Mouse (Mus musculus) MEL (cell line): ENCODE data around the gene Kat7. TPM values are rescaled to one million over a fixed set of nuclear protein-coding genes. Genes with fewer than 3 reads are reported as not detected.
A peak's percentile ranks its signal among the peaks of the same experiment; 100 is the strongest.

Source experiments
- DNase-seq: peaks from one replicate; pipeline ENCODE4 v3.0.0; 2011; ENCODE audit warnings: low read depth, low spot score
- H3K27ac ChIP-seq: 2 replicates; pipeline ENCODE4 v1.5.1; 2012; ENCODE audit warnings: low read depth, mild to moderate bottlenecking, control low read depth, low read length, moderate library complexity; ENCODE audit not compliant: control insufficient read depth
- H3K27me3 ChIP-seq, 2 experiments: fragments of 150-350 bp in 1 of 2; sonication (generic) in 1 of 2; 2 replicates each; pipeline ENCODE4 v1.6.1; 2012; ENCODE audit warnings: low read length in 2 of 2, mild to moderate bottlenecking in 2 of 2, improper control_type of control experiment in 1 of 2, moderate library complexity in 1 of 2; ENCODE audit not compliant: insufficient read depth in 2 of 2, control insufficient read depth in 1 of 2
- H3K36me3 ChIP-seq, 2 experiments: 2 replicates each; pipeline ENCODE4 v1.6.1; 2012 to 2014; ENCODE audit warnings: low read length in 2 of 2, improper control_type of control experiment in 1 of 2, inconsistent platforms in 1 of 2, mild to moderate bottlenecking in 1 of 2; ENCODE audit not compliant: insufficient read depth in 2 of 2, control insufficient read depth in 1 of 2
- H3K4me1 ChIP-seq, 2 experiments: fragments of 150-350 bp in 1 of 2; sonication (generic) in 1 of 2; 2 replicates each; pipeline ENCODE4 v1.6.1; 2012; ENCODE audit warnings: low read length in 2 of 2, improper control_type of control experiment in 1 of 2, mild to moderate bottlenecking in 1 of 2; ENCODE audit not compliant: insufficient read depth in 2 of 2, control insufficient read depth in 1 of 2
- H3K4me3 ChIP-seq, 2 experiments: fragments of 150-350 bp in 1 of 2; sonication (generic) in 1 of 2; 2 replicates each; pipeline ENCODE4 v1.5.1; 2012; ENCODE audit warnings: low read depth in 2 of 2, low read length in 2 of 2, mild to moderate bottlenecking in 2 of 2, moderate library complexity in 2 of 2, control low read depth in 1 of 2, improper control_type of control experiment in 1 of 2; ENCODE audit not compliant: control insufficient read depth in 1 of 2, insufficient read depth in 1 of 2
- H3K79me2 ChIP-seq: 2 replicates; pipeline ENCODE4 v1.6.1; 2012; ENCODE audit warnings: mild to moderate bottlenecking, low read length, moderate library complexity; ENCODE audit not compliant: control insufficient read depth, poor library complexity, insufficient read depth
- H3K9ac ChIP-seq: 2 replicates; pipeline ENCODE4 v1.6.1; 2012; ENCODE audit warnings: low read depth, mild to moderate bottlenecking, control low read depth, low read length, moderate library complexity; ENCODE audit not compliant: control insufficient read depth, poor library complexity, severe bottlenecking
- H3K9me3 ChIP-seq: fragments of 150-350 bp; sonication (generic); replicated peaks from 2 replicates; pipeline ENCODE4 v1.6.1; 2012; ENCODE audit warnings: mild to moderate bottlenecking, low read length, improper control_type of control experiment, moderate library complexity; ENCODE audit not compliant: insufficient read depth
- BHLHE40 ChIP-seq: IDR thresholded peaks from 2 replicates; pipeline ENCODE4 v1.6.1; 2012; ENCODE audit warnings: low read depth, mild to moderate bottlenecking, inconsistent platforms, low read length, improper control_type of control experiment, borderline replicate concordance
- CHD1 ChIP-seq: IDR thresholded peaks from 2 replicates; pipeline ENCODE4 v1.6.1; 2012; ENCODE audit warnings: low read depth, mild to moderate bottlenecking, inconsistent platforms, low read length, improper control_type of control experiment
- CHD2 ChIP-seq: IDR thresholded peaks from 2 replicates; pipeline ENCODE4 v1.6.1; 2011; ENCODE audit warnings: low read length, improper control_type of control experiment
- ELF1 ChIP-seq: IDR thresholded peaks from 2 replicates; pipeline ENCODE4 v1.6.1; 2014; ENCODE audit warnings: low read depth, mild to moderate bottlenecking, inconsistent platforms, low read length, improper control_type of control experiment, moderate library complexity
- EP300 ChIP-seq, 2 experiments: IDR thresholded peaks; 2 replicates each; pipeline ENCODE4 v1.6.1; 2011; ENCODE audit warnings: improper control_type of control experiment in 2 of 2, low read length in 2 of 2, low read depth in 1 of 2, mild to moderate bottlenecking in 1 of 2
- ETS1 ChIP-seq: IDR thresholded peaks from 2 replicates; pipeline ENCODE4 v1.6.1; 2012; ENCODE audit warnings: low read depth, mild to moderate bottlenecking, inconsistent platforms, low read length, improper control_type of control experiment, moderate library complexity
- GABPA ChIP-seq: IDR thresholded peaks from 2 replicates; pipeline ENCODE4 v1.6.1; 2012; ENCODE audit warnings: low read depth, mild to moderate bottlenecking, inconsistent platforms, low read length, improper control_type of control experiment, moderate library complexity
- GATA1 ChIP-seq: IDR thresholded peaks from 2 replicates; pipeline ENCODE4 v1.6.1; 2011; ENCODE audit warnings: low read depth, low read length, improper control_type of control experiment
- HCFC1 ChIP-seq: IDR thresholded peaks from 2 replicates; pipeline ENCODE4 v1.6.1; 2012; ENCODE audit warnings: low read depth, mild to moderate bottlenecking, inconsistent platforms, low read length, improper control_type of control experiment, moderate library complexity
- JUND ChIP-seq: IDR thresholded peaks from 2 replicates; pipeline ENCODE4 v1.6.1; 2011; ENCODE audit warnings: low read depth, mild to moderate bottlenecking, improper control_type of control experiment, low read length
- MAFK ChIP-seq: IDR thresholded peaks from 2 replicates; pipeline ENCODE4 v1.6.1; 2011; ENCODE audit warnings: low read depth, mild to moderate bottlenecking, low read length, improper control_type of control experiment, borderline replicate concordance
- MAX ChIP-seq: IDR thresholded peaks from 2 replicates; pipeline ENCODE4 v1.6.1; 2011; ENCODE audit warnings: low read length, improper control_type of control experiment
- MXI1 ChIP-seq: IDR thresholded peaks from 2 replicates; pipeline ENCODE4 v1.6.1; 2011; ENCODE audit warnings: mild to moderate bottlenecking, low read depth, low read length, improper control_type of control experiment
- MYB ChIP-seq: IDR thresholded peaks from 2 replicates; pipeline ENCODE4 v1.6.1; 2011; ENCODE audit warnings: mild to moderate bottlenecking, low read depth, low read length, improper control_type of control experiment
- NELFE ChIP-seq: IDR thresholded peaks from 2 replicates; pipeline ENCODE4 v1.6.1; 2011; ENCODE audit warnings: low read depth, low read length, improper control_type of control experiment
- NRF1 ChIP-seq: IDR thresholded peaks from 2 replicates; pipeline ENCODE4 v1.6.1; 2014; ENCODE audit warnings: low read depth, mild to moderate bottlenecking, inconsistent platforms, low read length, improper control_type of control experiment, moderate library complexity; ENCODE audit not compliant: poor library complexity, insufficient read depth, severe bottlenecking
- POLR2A ChIP-seq, 2 experiments: IDR thresholded peaks; 2 replicates each; pipeline ENCODE4 v1.6.1; 2011 to 2012; ENCODE audit warnings: low read length in 2 of 2, mild to moderate bottlenecking in 2 of 2, control low read depth in 1 of 2, improper control_type of control experiment in 1 of 2, low read depth in 1 of 2, moderate library complexity in 1 of 2; ENCODE audit not compliant: control insufficient read depth in 1 of 2, insufficient read depth in 1 of 2, poor library complexity in 1 of 2
- POLR2AphosphoS5 ChIP-seq: IDR thresholded peaks from 2 replicates; pipeline ENCODE4 v1.6.1; 2012; ENCODE audit warnings: low read depth, borderline replicate concordance, mild to moderate bottlenecking, inconsistent platforms, low read length, moderate library complexity, mixed read lengths
- RAD21 ChIP-seq: IDR thresholded peaks from 2 replicates; pipeline ENCODE4 v1.6.1; 2011; ENCODE audit warnings: mild to moderate bottlenecking, low read depth, low read length, improper control_type of control experiment
- RCOR1 ChIP-seq: IDR thresholded peaks from 2 replicates; pipeline ENCODE4 v1.6.1; 2012; ENCODE audit warnings: low read depth, mild to moderate bottlenecking, inconsistent platforms, low read length, improper control_type of control experiment
- SIN3A ChIP-seq: IDR thresholded peaks from 2 replicates; pipeline ENCODE4 v1.6.1; 2012; ENCODE audit warnings: low read length, improper control_type of control experiment, inconsistent platforms
- SMC3 ChIP-seq: IDR thresholded peaks from 2 replicates; pipeline ENCODE4 v1.6.1; 2011; ENCODE audit warnings: low read depth, low read length, improper control_type of control experiment
- TCF12 ChIP-seq: IDR thresholded peaks from 2 replicates; pipeline ENCODE4 v1.6.1; 2014; ENCODE audit warnings: low read depth, mild to moderate bottlenecking, inconsistent platforms, low read length, improper control_type of control experiment, moderate library complexity
- USF1 ChIP-seq: IDR thresholded peaks from 2 replicates; pipeline ENCODE4 v1.6.1; 2014; ENCODE audit warnings: low read depth, mild to moderate bottlenecking, inconsistent platforms, low read length, improper control_type of control experiment, moderate library complexity
- USF2 ChIP-seq, 2 experiments: IDR thresholded peaks; 2 replicates each; pipeline ENCODE4 v1.6.1; 2011 to 2012; ENCODE audit warnings: improper control_type of control experiment in 2 of 2, low read length in 2 of 2, borderline replicate concordance in 1 of 2, inconsistent platforms in 1 of 2, low read depth in 1 of 2, mild to moderate bottlenecking in 1 of 2; ENCODE audit not compliant: insufficient read depth in 1 of 2
- ZC3H11A ChIP-seq: IDR thresholded peaks from 2 replicates; pipeline ENCODE4 v1.6.1; 2012; ENCODE audit warnings: low read depth, mild to moderate bottlenecking, inconsistent platforms, low read length, improper control_type of control experiment
- ZKSCAN1 ChIP-seq: IDR thresholded peaks from 2 replicates; pipeline ENCODE4 v1.6.1; 2012; ENCODE audit warnings: low read depth, mild to moderate bottlenecking, inconsistent platforms, low read length, improper control_type of control experiment, moderate library complexity
- ZMIZ1 ChIP-seq: IDR thresholded peaks from 2 replicates; pipeline ENCODE4 v1.6.1; 2012; ENCODE audit warnings: low read depth, mild to moderate bottlenecking, inconsistent platforms, low read length, improper control_type of control experiment, moderate library complexity
- polyA plus RNA-seq, 2 experiments: library from polyadenylated mRNA; stranded (reverse) in 1 of 2; unstranded in 1 of 2; fragments of >175 nt in 1 of 2; fragments of >200 nt in 1 of 2; gene quantifications; 2 replicates each; pipeline versions ENCODE4 v1.2.1 to v1.2.4; 2012; ENCODE audit warnings: low replicate concordance in 2 of 2, low read depth in 1 of 2; ENCODE audit not compliant: insufficient read length in 2 of 2, insufficient read depth in 1 of 2, missing spikeins in 1 of 2
- total RNA-seq: library from RNA; depleted of rRNA; stranded (reverse); fragments of 300-350 nt; gene quantifications from 2 replicates; pipeline ENCODE4 v1.2.3, GENCODE M21; 2012

Kat7 gene
- total and polyA plus RNA-seq, 3 experiments: 81.4 to 100 (median 95.4) TPM

GRCm38 (mm10) chr11:95326243-95326642 lies 16.2 kb upstream of the Kat7 start:
- H3K4me1 ChIP-seq: peaks cover 2 to 5% of the 10 kb centered on the region in 2 experiments; a peak in 3 of 4 replicates

DNA sequence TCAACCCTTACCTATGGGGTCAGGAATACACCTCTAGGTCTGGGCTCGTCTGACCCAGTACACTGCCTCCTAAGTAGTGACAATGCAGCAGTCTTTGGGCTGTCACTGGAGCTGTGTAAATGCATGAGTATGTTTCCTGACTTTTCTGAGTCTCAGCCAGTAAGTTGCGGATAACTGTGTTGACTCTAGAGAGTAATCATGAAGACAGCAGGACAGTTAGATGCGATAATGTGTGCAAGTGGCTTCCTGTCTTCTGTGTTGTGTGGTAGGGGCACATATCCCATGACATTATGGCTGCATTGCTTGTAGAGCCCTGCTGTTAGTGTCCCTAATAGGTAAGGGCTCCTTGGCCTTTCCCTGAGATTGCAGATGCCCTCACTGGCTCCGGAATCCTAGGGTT lies 15.8 kb upstream of the Kat7 start:
- H3K36me3 ChIP-seq: no peaks in the 10 kb centered on the region
- peak; percentile 43 for DNase-seq
- no peak overlapping the region for H3K4me3 ChIP-seq
- H3K27me3 ChIP-seq: no peaks in the 10 kb centered on the region
- H3K9ac ChIP-seq: no peak overlapping the region
- no peak overlapping the region for H3K27ac ChIP-seq
- H3K79me2 ChIP-seq: no peaks in the 10 kb centered on the region
- H3K9me3 ChIP-seq: no peaks in the 10 kb centered on the region
- peaks cover 2 to 5% of the 10 kb centered on the region in 2 experiments; a peak in 3 of 4 replicates for H3K4me1 ChIP-seq
- TF ChIP-seq SIN3A (peak; percentile 34; the same call in 1 of the 2 replicates), NELFE (no peak), TCF12 (peak; percentile 53), CHD1 (no peak), POLR2A (IDR thresholded peaks at IDR 0.05; ENCODE audit: control insufficient read depth in 1 of 2, insufficient read depth in 1 of 2, low read depth in 1 of 2, low read length in 2 of 2, poor library complexity in 1 of 2) (no peak), ZC3H11A (no peak), JUND (no peak), USF2 (IDR thresholded peaks at IDR 0.05; ENCODE audit: borderline replicate concordance in 1 of 2, insufficient read depth in 1 of 2, low read depth in 1 of 2, low read length in 2 of 2) (no peak), ETS1 (peak; percentile 72), RAD21 (no peak), SMC3 (no peak), EP300 (IDR thresholded peaks at IDR 0.05; ENCODE audit: low read depth in 1 of 2, low read length in 2 of 2) (peak; percentile 47 to 69; a peak in 3 of 4 replicates), NRF1 (no peak), GATA1 (no peak), RCOR1 (no peak), ZMIZ1 (no peak), ELF1 (no peak), POLR2AphosphoS5 (no peak), BHLHE40 (no peak), MAX (no peak), HCFC1 (no peak), MAFK (no peak), GABPA (no peak), ZKSCAN1 (no peak)

More at GRCm38 (mm10) chr11:95326243-95326642, 16.2 kb upstream of the Kat7 start:
- Histone ChIP-seq H3K36me3 (no peaks in the 10 kb centered on the region), H3K27me3 (no peaks in the 10 kb centered on the region), H3K4me3 (no peak overlapping the region), H3K27ac (no peak overlapping the region), H3K79me2 (no peaks in the 10 kb centered on the region), H3K9ac (no peak overlapping the region), H3K9me3 (no peaks in the 10 kb centered on the region)
- TF ChIP-seq MXI1 (no peak), TCF12 (no peak), SIN3A (no peak), CHD2 (no peak), GABPA (no peak), NELFE (no peak), USF1 (no peak), MYB (no peak), RCOR1 (no peak), POLR2AphosphoS5 (no peak)
- no peak for DNase-seq
